Mouse (Mus musculus) forebrain, embryonic 10.5 days (tissue): ENCODE measurements around the gene Brdt. TPM values are rescaled to one million over a fixed set of nuclear protein-coding genes. Genes with fewer than 3 reads are reported as not detected.
"Not testable (repeated sequence)": the region's sequence is repeated elsewhere in the genome, so short reads cannot be mapped to it uniquely, and the experiment has no call there.

Experiments used
- DNase-seq: peaks from one replicate; pipeline ENCODE4 v3.0.0-alpha.2; 2017; ENCODE audit warnings: low spot score; ENCODE audit errors: extremely low spot score
- H3K27ac ChIP-seq: fragments of 300-500 bp; sonication (generic); 2 replicates; pipeline ENCODE4 v1.5.1; 2016; ENCODE audit warnings: mild to moderate bottlenecking
- H3K27me3 ChIP-seq: fragments of 300-500 bp; sonication (generic); 2 replicates; pipeline ENCODE4 v1.6.1; 2016; ENCODE audit warnings: mild to moderate bottlenecking; ENCODE audit not compliant: poor library complexity, severe bottlenecking
- H3K36me3 ChIP-seq: fragments of 300-500 bp; sonication (generic); replicated peaks from 2 replicates; pipeline ENCODE4 v1.6.1; 2016; ENCODE audit warnings: mild to moderate bottlenecking, moderate library complexity
- H3K4me1 ChIP-seq: fragments of 300-500 bp; sonication (generic); 2 replicates; pipeline ENCODE4 v1.6.1; 2016
- H3K4me3 ChIP-seq: fragments of 300-500 bp; sonication (generic); 2 replicates; pipeline ENCODE4 v1.5.1; 2016; ENCODE audit warnings: mild to moderate bottlenecking, moderate library complexity
- H3K9me3 ChIP-seq: fragments of 300-500 bp; sonication (generic); 2 replicates; pipeline ENCODE4 v1.6.1; 2016; ENCODE audit warnings: mild to moderate bottlenecking, moderate library complexity
- WGBS: fragments of 180-500 bp; shearing (Covaris S2); methylation state at CpG from one replicate; pipeline ENCODE4 v1.1.7; 2016; 5-methylcytosine and 5-hydroxymethylcytosine counted together
- polyA plus RNA-seq: library from polyadenylated mRNA; unstranded; fragments of >200 nt; fragmentation: Nextera tagmentation; extraction: Ambion mirVana; gene quantifications from 2 replicates; pipeline ENCODE4 v1.2.1, GENCODE M21; 2016

Gene Brdt
- polyA plus RNA-seq, 1 experiment from 2014 or later, result 0.77 TPM

DNA sequence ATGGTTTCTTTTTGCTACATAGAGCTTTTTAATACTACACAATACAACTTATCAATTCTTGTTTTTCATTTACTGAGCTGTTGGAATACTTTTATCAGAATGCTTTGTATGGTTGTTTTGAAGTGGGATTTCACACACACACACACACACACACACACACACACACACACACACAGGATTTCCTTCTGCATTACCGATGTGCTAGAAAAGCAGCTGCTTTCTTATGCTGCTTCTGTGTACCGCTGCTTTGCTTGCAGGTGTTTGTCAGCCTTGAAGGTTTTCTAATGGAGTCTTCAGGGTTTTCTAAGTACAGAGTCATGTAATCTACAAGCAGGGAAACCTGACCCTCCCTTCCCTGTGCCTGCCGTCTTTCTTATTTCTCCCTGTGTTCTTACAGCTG, 23.0 kb downstream of the Brdt start:
- 76% methylated on average over 3 of the region's 3 CpGs for WGBS
- no peaks in the 10 kb centered on the region for H3K27me3 ChIP-seq
- no peaks in the 10 kb centered on the region for H3K36me3 ChIP-seq
- no peaks in the 10 kb centered on the region; the same call in 1 of the 2 replicates for H3K4me1 ChIP-seq
- H3K27ac ChIP-seq, result no peak overlapping the region
- no peak overlapping the region for H3K4me3 ChIP-seq
- H3K9me3 ChIP-seq, result no peaks in the 10 kb centered on the region
- no peak for DNase-seq

DNA sequence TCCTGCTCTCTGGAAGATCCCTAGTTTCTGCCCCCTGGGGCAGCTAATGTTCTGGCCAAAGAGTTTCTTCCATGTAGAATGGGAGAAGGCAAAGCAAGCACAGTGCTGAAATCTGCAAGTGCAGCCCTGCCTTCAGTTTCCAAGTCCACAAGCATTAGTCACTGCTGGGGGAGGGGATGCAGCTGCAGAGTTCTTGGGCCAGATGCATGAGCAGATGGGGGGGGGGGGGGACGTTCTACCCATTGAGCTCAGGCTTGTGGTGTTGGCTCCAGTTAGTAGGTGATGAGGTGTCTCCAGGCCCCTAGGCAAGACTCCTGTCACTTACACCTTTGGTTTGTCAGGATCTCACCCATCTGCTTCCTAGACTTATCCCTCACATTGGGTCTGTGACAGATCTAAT, 24.8 kb downstream of the Brdt start:
- H3K4me1 ChIP-seq, result peaks cover 7% of the 10 kb centered on the region; the same call in 1 of the 2 replicates
- no peak for DNase-seq
- WGBS, result 38% methylated on average over 1 of the region's 1 CpGs
- H3K4me3 ChIP-seq, result no peak overlapping the region
- no peaks in the 10 kb centered on the region for H3K9me3 ChIP-seq
- H3K27me3 ChIP-seq, result no peaks in the 10 kb centered on the region
- H3K27ac ChIP-seq, result no peak overlapping the region
- no peaks in the 10 kb centered on the region for H3K36me3 ChIP-seq

- no peaks in the 10 kb centered on the region for H3K9me3 ChIP-seq
- H3K27ac ChIP-seq, result no peak overlapping the region
- H3K4me1 ChIP-seq, result peaks cover 7% of the 10 kb centered on the region; the same call in 1 of the 2 replicates
- H3K27me3 ChIP-seq, result no peaks in the 10 kb centered on the region
- no peaks in the 10 kb centered on the region for H3K36me3 ChIP-seq
- WGBS, result 93% methylated on average over 8 of the region's 8 CpGs
- H3K4me3 ChIP-seq, result no peak overlapping the region
- no peak for DNase-seq
Measured at GRCm38 (mm10) chr5:107357723-107358122, 26.8 kb downstream of the Brdt start.

DNA sequence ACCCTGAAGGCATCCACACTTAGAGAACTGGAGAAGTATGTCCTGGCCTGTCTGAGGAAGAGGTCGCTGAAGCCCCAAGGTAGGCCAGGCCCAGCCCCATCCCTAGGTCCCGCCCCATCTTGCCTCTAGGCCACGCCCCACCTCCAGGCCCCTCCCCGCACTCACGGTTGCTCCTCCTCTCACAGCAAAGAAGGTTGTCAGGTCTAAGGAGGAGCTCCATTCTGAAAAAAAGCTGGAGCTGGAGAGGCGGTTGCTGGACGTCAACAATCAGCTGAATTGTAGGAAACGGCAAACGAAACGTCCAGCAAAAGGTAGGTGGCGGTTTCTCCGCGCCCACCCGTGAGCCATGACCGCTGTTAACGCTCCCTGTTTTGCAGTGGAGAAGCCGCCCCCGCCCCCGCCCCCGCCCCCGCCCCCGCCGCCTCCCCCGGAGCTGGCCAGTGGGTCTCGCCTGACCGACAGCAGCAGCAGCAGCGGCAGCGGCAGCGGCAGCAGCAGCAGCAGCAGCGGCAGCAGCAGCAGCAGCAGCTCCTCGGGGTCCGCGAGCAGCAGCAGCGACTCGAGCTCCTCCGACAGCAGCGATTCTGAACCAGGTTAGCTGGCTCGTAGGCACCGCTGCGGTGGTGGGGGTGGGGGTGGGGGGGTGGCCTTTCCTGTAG, 28.6 kb downstream of the Brdt start:
- H3K27ac ChIP-seq, result peak overlapping the region; percentile 81
- WGBS, result under 1% methylated on average over 40 of the region's 40 CpGs

GRCm38 (mm10) chr5:107360054-107360730, 29.2 kb downstream of the Brdt start:
- Histone ChIP-seq H3K4me1 (peaks cover 7% of the 10 kb centered on the region; the same call in 1 of the 2 replicates), H3K27me3 (no peaks in the 10 kb centered on the region), H3K4me3 (peak overlapping the region; percentile 72), H3K36me3 (no peaks in the 10 kb centered on the region), H3K27ac (peak overlapping the region; percentile 81), H3K9me3 (no peaks in the 10 kb centered on the region)
- no peak for DNase-seq
- 25% methylated on average over 9 of the region's 9 CpGs for WGBS

More for the DNA sequence above, 28.6 kb downstream of the Brdt start:
- peak; percentile 86 for DNase-seq
- H3K27me3 ChIP-seq, result no peaks in the 10 kb centered on the region
- H3K36me3 ChIP-seq, result no peaks in the 10 kb centered on the region
- H3K9me3 ChIP-seq, result no peaks in the 10 kb centered on the region
- peak overlapping the region; percentile 72 for H3K4me3 ChIP-seq
- peaks cover 7% of the 10 kb centered on the region; the same call in 1 of the 2 replicates for H3K4me1 ChIP-seq

DNA sequence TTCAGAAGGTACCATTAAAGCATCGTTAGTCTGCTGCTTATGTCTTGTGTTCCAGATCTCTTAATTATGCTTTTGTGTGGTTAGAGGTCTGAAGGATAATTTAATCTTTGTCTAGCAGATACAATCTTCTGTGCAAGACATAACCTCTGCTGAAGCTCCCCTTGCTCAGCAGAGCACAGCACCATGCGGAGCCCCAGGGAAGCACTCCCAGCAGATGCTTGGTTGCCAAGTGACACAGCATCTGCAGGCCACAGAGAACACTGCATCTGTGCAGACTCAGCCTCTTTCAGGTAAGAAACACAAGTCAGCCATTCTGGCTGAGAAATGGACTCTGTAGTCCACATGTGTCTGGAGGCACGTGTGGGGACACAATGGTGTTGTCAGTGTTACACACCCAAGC, 39.1 kb downstream of the Brdt start:
- H3K4me3 ChIP-seq, result no peak overlapping the region
- WGBS, result 75% methylated on average over 3 of the region's 3 CpGs
- H3K27me3 ChIP-seq, result no peaks in the 10 kb centered on the region
- no peaks in the 10 kb centered on the region for H3K9me3 ChIP-seq
- DNase-seq, result no peak
- peak overlapping the region; percentile 51; the same call in 1 of the 2 replicates for H3K27ac ChIP-seq
- no peaks in the 10 kb centered on the region for H3K36me3 ChIP-seq
- H3K4me1 ChIP-seq, result peaks cover 9% of the 10 kb centered on the region

- Histone ChIP-seq H3K4me3 (no peak overlapping the region), H3K27ac (no peak overlapping the region), H3K9me3 (no peaks in the 10 kb centered on the region), H3K36me3 (no peaks in the 10 kb centered on the region), H3K4me1 (peaks cover 9% of the 10 kb centered on the region), H3K27me3 (no peaks in the 10 kb centered on the region)
- no peak for DNase-seq
- WGBS, result 94% methylated on average over 5 of the region's 5 CpGs
Measured at GRCm38 (mm10) chr5:107371335-107371734, 40.4 kb downstream of the Brdt start.

DNA sequence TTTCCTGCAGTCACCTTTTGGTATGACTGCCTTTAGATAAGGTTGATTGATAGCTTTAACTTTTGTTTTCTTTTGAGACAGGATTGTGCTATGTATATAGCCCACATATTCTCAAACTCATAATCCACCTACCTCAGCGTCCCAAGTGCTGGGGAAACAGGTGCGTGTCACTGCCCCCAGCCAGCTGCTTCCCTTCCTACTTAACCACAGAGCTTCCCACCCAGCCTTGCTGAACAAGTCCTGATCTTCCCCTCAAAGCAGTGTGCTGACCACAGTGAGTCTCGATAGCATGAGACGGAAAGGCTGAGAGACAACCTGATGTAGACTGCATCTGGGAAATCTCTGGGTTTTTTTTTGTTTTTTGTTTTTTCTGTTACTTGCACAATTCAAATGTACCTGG, 42.3 kb downstream of the Brdt start:
- no peak overlapping the region for H3K4me3 ChIP-seq
- DNase-seq, result no peak
- no peaks in the 10 kb centered on the region for H3K36me3 ChIP-seq
- H3K4me1 ChIP-seq, result peaks cover 9% of the 10 kb centered on the region
- no peak overlapping the region for H3K27ac ChIP-seq
- H3K9me3 ChIP-seq, result no peaks in the 10 kb centered on the region
- 90% methylated on average over 4 of the region's 4 CpGs for WGBS
- H3K27me3 ChIP-seq, result no peaks in the 10 kb centered on the region

DNA sequence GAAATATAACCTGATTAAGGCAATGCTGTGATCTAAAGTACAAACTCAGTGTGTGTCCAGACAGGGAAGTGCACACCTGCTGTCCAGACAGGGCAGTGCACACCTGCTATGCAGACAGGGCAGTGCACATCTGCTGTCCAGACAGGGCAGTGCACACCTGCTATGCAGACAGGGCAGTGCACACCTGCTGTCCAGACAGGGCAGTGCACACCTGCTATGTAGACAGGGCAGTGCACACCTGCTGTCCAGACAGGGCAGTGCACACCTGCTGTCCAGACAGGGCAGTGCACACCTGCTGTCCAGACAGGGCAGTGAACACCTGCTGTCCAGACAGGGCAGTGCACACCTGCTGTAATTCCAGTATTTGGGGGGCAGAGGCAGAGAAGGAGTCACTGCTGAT, 55.5 kb downstream of the Brdt start:
- not testable (repeated sequence) for H3K27ac ChIP-seq, H3K4me1 ChIP-seq, H3K27me3 ChIP-seq, DNase-seq, H3K4me3 ChIP-seq, H3K36me3 ChIP-seq, H3K9me3 ChIP-seq

DNA sequence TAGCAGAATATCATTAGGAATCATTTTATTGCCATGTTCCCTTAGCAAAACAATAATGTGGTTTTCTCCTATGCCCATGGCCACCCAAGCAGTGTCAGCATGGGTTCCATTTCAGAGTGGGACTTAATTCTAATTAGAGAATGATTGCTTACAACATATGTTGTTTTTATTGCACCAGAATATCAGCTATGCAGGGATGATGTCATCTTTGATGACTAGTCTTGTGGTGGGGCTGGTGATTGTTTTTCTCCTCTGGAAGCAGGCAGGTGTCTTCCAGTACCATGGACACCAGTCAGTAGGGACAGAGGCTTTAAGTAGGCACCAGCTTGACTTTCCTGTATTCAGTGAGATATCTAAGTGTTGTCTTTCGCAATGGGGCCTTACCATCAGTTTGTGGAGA, 56.8 kb downstream of the Brdt start:
- 98% methylated on average over 1 of the region's 1 CpGs for WGBS
- no peaks in the 10 kb centered on the region for H3K9me3 ChIP-seq
- no peak overlapping the region for H3K4me3 ChIP-seq
- no peaks in the 10 kb centered on the region for H3K36me3 ChIP-seq
- H3K27me3 ChIP-seq, result no peaks in the 10 kb centered on the region
- H3K4me1 ChIP-seq, result no peaks in the 10 kb centered on the region
- DNase-seq, result no peak
- H3K27ac ChIP-seq, result no peak overlapping the region

DNA sequence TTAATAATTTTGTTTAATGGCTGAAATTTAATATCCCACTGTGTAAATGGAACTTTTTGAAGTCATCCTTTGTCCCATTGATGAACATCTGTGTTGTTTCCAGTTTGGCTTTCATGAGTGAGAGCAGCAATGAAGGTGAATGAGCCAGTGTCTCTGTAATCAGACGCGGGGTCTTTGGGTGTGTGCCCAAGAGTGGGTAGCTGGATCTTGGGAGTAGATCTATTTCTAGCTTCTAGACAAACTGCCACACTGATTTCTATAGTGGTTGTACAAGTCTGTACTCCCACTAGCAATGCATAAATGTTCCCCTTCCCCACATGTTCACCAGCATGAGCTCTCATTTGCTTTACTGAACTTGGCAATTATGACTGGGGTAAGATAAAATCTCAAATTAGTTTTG, 58.4 kb downstream of the Brdt start:
- Histone ChIP-seq H3K27ac (no peak overlapping the region), H3K36me3 (no peaks in the 10 kb centered on the region), H3K27me3 (no peaks in the 10 kb centered on the region), H3K4me3 (no peak overlapping the region), H3K4me1 (no peaks in the 10 kb centered on the region), H3K9me3 (no peaks in the 10 kb centered on the region)
- 97% methylated on average over 2 of the region's 2 CpGs for WGBS
- DNase-seq, result no peak

DNA sequence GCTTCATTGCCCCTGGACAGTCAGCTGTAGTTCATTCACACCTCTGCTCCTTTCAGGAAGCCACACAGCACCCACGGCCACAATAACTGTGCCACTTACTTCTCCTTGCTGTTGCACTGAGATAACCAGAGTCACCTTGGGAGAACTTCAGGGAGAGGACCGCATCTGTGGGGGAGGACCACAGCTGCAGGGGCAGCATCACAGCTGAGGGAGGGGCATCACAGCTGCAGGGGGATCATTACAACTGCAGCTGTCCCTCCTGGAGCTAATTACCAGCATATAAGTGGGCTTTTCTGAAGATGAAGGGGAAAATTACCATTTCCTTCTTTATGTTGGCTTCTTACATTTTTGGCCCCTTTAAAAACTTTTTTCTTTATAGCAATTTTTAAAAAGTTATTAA, 63.5 kb downstream of the Brdt start:
- H3K9me3 ChIP-seq, result peaks cover 3% of the 10 kb centered on the region; the same call in 1 of the 2 replicates
- H3K4me1 ChIP-seq, result no peaks in the 10 kb centered on the region
- no peaks in the 10 kb centered on the region for H3K36me3 ChIP-seq
- H3K27ac ChIP-seq, result no peak overlapping the region
- no peak overlapping the region for H3K4me3 ChIP-seq
- H3K27me3 ChIP-seq, result no peaks in the 10 kb centered on the region
- no peak for DNase-seq
- WGBS, result 69% methylated on average over 2 of the region's 2 CpGs

- H3K27me3 ChIP-seq, result peaks cover 54% of the 10 kb centered on the region
- no peaks in the 10 kb centered on the region for H3K36me3 ChIP-seq
- 18% methylated on average over 5 of the region's 5 CpGs for WGBS
- peaks cover 3% of the 10 kb centered on the region; the same call in 1 of the 2 replicates for H3K9me3 ChIP-seq
- H3K4me3 ChIP-seq, result peak within 1 kb of the TSS; percentile 68
- no peak for DNase-seq
- H3K4me1 ChIP-seq, result peaks cover 22% of the 10 kb centered on the region
- H3K27ac ChIP-seq, result peak within 1 kb of the TSS; percentile 82
Measured at GRCm38 (mm10) chr5:107402436-107402835, 71.5 kb downstream of the Brdt start, which contains the start of gene Ephx4. Gene Ephx4 (plus strand): TSS chr5:107402736.
